Mouse (Mus musculus) liver, adult 2 months (tissue): Measurements from ENCODE around the gene Pxmp4.

Experiments
- CTCF ChIP-seq: fragments of 200-500 bp; IDR thresholded peaks from 2 replicates; pipeline ENCODE4 v1.5.1; 2011; ENCODE audit warnings: low read depth, low read length, control low read depth
- POLR2A ChIP-seq: fragments of 200-500 bp; IDR thresholded peaks from 2 replicates; pipeline ENCODE4 v1.6.1; 2011; ENCODE audit warnings: low read length, control low read depth; ENCODE audit not compliant: insufficient read depth; ENCODE audit errors: extremely low read depth

- TF ChIP-seq POLR2A = no peak
- TF ChIP-seq CTCF = no peak
Measured at GRCm38 (mm10) chr2:154633876-154634644, 30.6 kb upstream of the Pxmp4 start.
